ENCODE assay signal across 8 mouse cellular contexts in genomic region chr4:55350219-55350931, GRCm38 (mm10). TPM values are rescaled to one million over a fixed set of nuclear protein-coding genes. Genes with fewer than 3 reads are reported as not detected.
A peak's percentile ranks its signal among the peaks of the same experiment; 100 is the strongest.
DNase-seq lines count a peak whose midpoint lies in the region; ATAC-seq and TF ChIP-seq lines count a peak whose summit lies in the region.

No protein-coding gene starts in this region.

- under 1% methylated on average over 65 of the region's 66 CpGs for WGBS in bone marrow, adult 2 months
- WGBS in forebrain, postnatal 0 days = under 1% methylated on average over 62 of the region's 66 CpGs
- under 1% methylated on average over 56 of the region's 66 CpGs for WGBS in intestine, embryonic 14.5 days
- under 1% methylated on average over 64 of the region's 66 CpGs for WGBS in liver, embryonic 12.5 days (ENCODE audit: insufficient replicate concordance)
- under 1% methylated on average over 59 of the region's 66 CpGs for WGBS in midbrain, postnatal 0 days
- under 1% methylated on average over 64 of the region's 66 CpGs for WGBS in stomach, embryonic 15.5 days

- peak overlapping the region; percentile 92 for H3K9ac ChIP-seq in forebrain, postnatal 0 days
- peak overlapping the region; percentile 95 for H3K9ac ChIP-seq in intestine, embryonic 14.5 days (ENCODE audit: low read length)
- peak overlapping the region; percentile 99 for H3K9ac ChIP-seq in liver, embryonic 12.5 days
- H3K9ac ChIP-seq in midbrain, postnatal 0 days (replicated peaks; ENCODE audit: low read length, poor library complexity, severe bottlenecking) = peak overlapping the region; percentile 79
- peak overlapping the region; percentile 94 for H3K9ac ChIP-seq in stomach, embryonic 15.5 days

- H3K4me1 ChIP-seq in bone marrow, adult 2 months (ENCODE audit: control insufficient read depth, insufficient read depth, low read length) = no peaks in the 10 kb centered on the region; the same call in 1 of the 2 replicates
- peaks cover 5% of the 10 kb centered on the region for H3K4me1 ChIP-seq in forebrain, postnatal 0 days (ENCODE audit: insufficient read depth)
- H3K4me1 ChIP-seq in intestine, embryonic 14.5 days (replicated peaks; ENCODE audit: control insufficient read depth, insufficient read depth, low read length) = peaks cover 12% of the 10 kb centered on the region
- H3K4me1 ChIP-seq in liver, embryonic 12.5 days = peaks cover 50% of the 10 kb centered on the region
- peaks cover 5% of the 10 kb centered on the region; the same call in 1 of the 2 replicates for H3K4me1 ChIP-seq in midbrain, postnatal 0 days (ENCODE audit: insufficient read depth, low read length)
- H3K4me1 ChIP-seq in stomach, embryonic 15.5 days = peaks cover 15% of the 10 kb centered on the region; the same call in 1 of the 2 replicates

- no peaks in the 10 kb centered on the region for H3K27me3 ChIP-seq in forebrain, postnatal 0 days (ENCODE audit: insufficient read depth, low read length)
- no peaks in the 10 kb centered on the region for H3K27me3 ChIP-seq in intestine, embryonic 14.5 days (replicated peaks; ENCODE audit: control insufficient read depth, insufficient read depth, low read length)
- H3K27me3 ChIP-seq in liver, embryonic 12.5 days (replicated peaks) = no peaks in the 10 kb centered on the region
- H3K27me3 ChIP-seq in midbrain, postnatal 0 days (ENCODE audit: insufficient read depth, low read length) = no peaks in the 10 kb centered on the region
- no peaks in the 10 kb centered on the region for H3K27me3 ChIP-seq in stomach, embryonic 15.5 days (replicated peaks)

- no peaks in the 10 kb centered on the region for H3K36me3 ChIP-seq in forebrain, postnatal 0 days (ENCODE audit: insufficient read depth)
- H3K36me3 ChIP-seq in intestine, embryonic 14.5 days (ENCODE audit: control insufficient read depth, insufficient read depth, low read length) = no peaks in the 10 kb centered on the region
- H3K36me3 ChIP-seq in liver, embryonic 12.5 days = peaks cover 3% of the 10 kb centered on the region; the same call in 1 of the 2 replicates
- H3K36me3 ChIP-seq in midbrain, postnatal 0 days (ENCODE audit: insufficient read depth, low read length) = no peaks in the 10 kb centered on the region
- no peaks in the 10 kb centered on the region for H3K36me3 ChIP-seq in stomach, embryonic 15.5 days

- H3K9me3 ChIP-seq in forebrain, postnatal 0 days (ENCODE audit: low read length) = no peaks in the 10 kb centered on the region
- H3K9me3 ChIP-seq in intestine, embryonic 14.5 days (ENCODE audit: control insufficient read depth, low read length) = no peaks in the 10 kb centered on the region
- H3K9me3 ChIP-seq in liver, embryonic 12.5 days (replicated peaks) = no peaks in the 10 kb centered on the region
- H3K9me3 ChIP-seq in midbrain, postnatal 0 days (ENCODE audit: low read length) = no peaks in the 10 kb centered on the region
- no peaks in the 10 kb centered on the region for H3K9me3 ChIP-seq in stomach, embryonic 15.5 days

- no peak for TF ChIP-seq CTCF in bone marrow, adult 2 months (IDR thresholded peaks at IDR 0.05; ENCODE audit: control insufficient read depth, insufficient read depth, low read length)
- no peak for TF ChIP-seq CTCF in forebrain, postnatal 0 days (IDR thresholded peaks at IDR 0.05; ENCODE audit: low read depth)
- no peak for TF ChIP-seq CTCF in midbrain, postnatal 0 days (IDR thresholded peaks at IDR 0.05)

- peak overlapping the region; percentile 63 for H3K4me2 ChIP-seq in forebrain, postnatal 0 days (ENCODE audit: low read depth)
- peak overlapping the region; percentile 59 for H3K4me2 ChIP-seq in intestine, embryonic 14.5 days (ENCODE audit: low read length)
- H3K4me2 ChIP-seq in liver, embryonic 12.5 days = peak overlapping the region; percentile 86
- H3K4me2 ChIP-seq in midbrain, postnatal 0 days (ENCODE audit: low read depth, low read length, poor library complexity, severe bottlenecking) = peak overlapping the region; percentile 61
- H3K4me2 ChIP-seq in stomach, embryonic 15.5 days = peak overlapping the region; percentile 48

- DNase-seq in layer of hippocampus, adult 18-20 months (ENCODE audit: low spot score in 2 of 2) = peak; percentile 26 to 31
- no peak for DNase-seq in layer of hippocampus, adult 8-10 months (ENCODE audit: low spot score in 2 of 2)
- no peak for DNase-seq in forebrain, postnatal 0 days
- DNase-seq in intestine, embryonic 14.5 days (ENCODE audit: low spot score) = peak; percentile 79
- peak; percentile 38 for DNase-seq in midbrain, postnatal 0 days (ENCODE audit: low spot score)

- H3K4me3 ChIP-seq in bone marrow, adult 2 months (replicated peaks; ENCODE audit: control insufficient read depth, low read depth, low read length) = peak overlapping the region; percentile 89
- peak overlapping the region; percentile 99 for H3K4me3 ChIP-seq in forebrain, postnatal 0 days (ENCODE audit: low read depth, low read length)
- H3K4me3 ChIP-seq in intestine, embryonic 14.5 days (ENCODE audit: low read depth, low read length) = peak overlapping the region; percentile 98
- peak overlapping the region; percentile 99 for H3K4me3 ChIP-seq in liver, embryonic 12.5 days
- H3K4me3 ChIP-seq in midbrain, postnatal 0 days (ENCODE audit: low read depth, low read length) = peak overlapping the region; percentile 99
- peak overlapping the region; percentile 94 for H3K4me3 ChIP-seq in stomach, embryonic 15.5 days (replicated peaks)

- H3K27ac ChIP-seq in bone marrow, adult 2 months (ENCODE audit: control insufficient read depth, insufficient read depth, low read depth, low read length, poor library complexity) = peak overlapping the region; percentile 81
- H3K27ac ChIP-seq in forebrain, postnatal 0 days (ENCODE audit: low read depth, low read length) = peak overlapping the region; percentile 93
- H3K27ac ChIP-seq in intestine, embryonic 14.5 days (ENCODE audit: low read depth) = peak overlapping the region; percentile 87
- peak overlapping the region; percentile 94 for H3K27ac ChIP-seq in liver, embryonic 12.5 days
- peak overlapping the region; percentile 88 for H3K27ac ChIP-seq in midbrain, postnatal 0 days (ENCODE audit: low read depth, low read length)
- H3K27ac ChIP-seq in stomach, embryonic 15.5 days = peak overlapping the region; percentile 86

- no peak for TF ChIP-seq POLR2A in bone marrow, adult 2 months (IDR thresholded peaks at IDR 0.05; ENCODE audit: borderline replicate concordance, control insufficient read depth, low read depth, low read length)

- peak; percentile 29 for ATAC-seq in forebrain, postnatal 0 days
- ATAC-seq in intestine, embryonic 14.5 days (replicated peaks; ENCODE audit: low FRiP score, low TSS enrichment, low read depth) = peak; percentile 59
- peak; percentile 28 for ATAC-seq in liver, embryonic 12.5 days
- ATAC-seq in midbrain, postnatal 0 days (ENCODE audit: low FRiP score) = peak; percentile 51
- peak; percentile 21 for ATAC-seq in stomach, embryonic 15.5 days (ENCODE audit: insufficient read depth, low FRiP score, low read depth)

RNA-seq across cellular contexts. Expression of gene Rad23b, which starts 0.5 kb away (rescaled TPM):
- 100 to 1,000 TPM; 191 to 196 TPM for total RNA-seq in layer of hippocampus, adult 18-20 months (2021)
- 100 to 1,000 TPM; 171 to 185 (median 176) TPM for total RNA-seq in layer of hippocampus, adult 8-10 months (2022)
- 25.6 and 66.0 TPM in 2 replicates for polyA plus RNA-seq in bone marrow, adult 2 months (2011; ENCODE audit: insufficient read depth, insufficient read length, low replicate concordance, missing spikeins)
- total RNA-seq in forebrain, postnatal 0 days (2014; rRNA removed) = 202 and 222 TPM in 2 replicates
- polyA plus RNA-seq in forebrain, postnatal 0 days (2015; fragmentation: Nextera tagmentation; extraction: Ambion mirVana) = 94.0 and 95.9 TPM in 2 replicates
- 70.6 and 70.8 TPM in 2 replicates for polyA plus RNA-seq in intestine, embryonic 14.5 days (2014; fragmentation: Nextera tagmentation; extraction: Ambion mirVana)
- 65.0 and 65.6 TPM in 2 replicates for polyA plus RNA-seq in liver, embryonic 12.5 days (2016; fragmentation: Nextera tagmentation; extraction: Ambion mirVana)
- total RNA-seq in midbrain, postnatal 0 days (2014; rRNA removed) = 195 and 294 TPM in 2 replicates
- polyA plus RNA-seq in midbrain, postnatal 0 days (2015; fragmentation: Nextera tagmentation; extraction: Ambion mirVana) = 80.0 and 87.1 TPM in 2 replicates
- polyA plus RNA-seq in stomach, embryonic 15.5 days (2015; fragmentation: Nextera tagmentation; extraction: Ambion mirVana) = 80.3 and 89.4 TPM in 2 replicates

Comparison
In these comparisons a context has a peak if more than half of its experiments do, and no peak if none do; other contexts are left out.
1. DNase-seq: peak in layer of hippocampus, adult 18-20 months (2 of 2), intestine, embryonic 14.5 days (single experiment) and midbrain, postnatal 0 days (single experiment); none in layer of hippocampus, adult 8-10 months (0 of 2) and forebrain, postnatal 0 days (single experiment).
2. Peak in every context shown above with its lines, with median percentiles within 50 percentile points of each other: H3K27ac ChIP-seq, H3K4me3 ChIP-seq, ATAC-seq, H3K4me2 ChIP-seq and H3K9ac ChIP-seq.